Mouse (Mus musculus) testis, adult 2 months (tissue): ENCODE data around the gene Ncapd2. TPM values are rescaled to one million over a fixed set of nuclear protein-coding genes. Genes with fewer than 3 reads are reported as not detected.

Experiments
- H3K27ac ChIP-seq: fragments of 200-500 bp; 2 replicates; pipeline ENCODE4 v1.5.1; 2012; ENCODE audit warnings: low read depth, low read length; ENCODE audit not compliant: control insufficient read depth, insufficient read depth
- H3K27me3 ChIP-seq: fragments of 200-500 bp; 2 replicates; pipeline ENCODE4 v1.6.1; 2012; ENCODE audit warnings: mild to moderate bottlenecking, low read length, moderate library complexity; ENCODE audit not compliant: control insufficient read depth, insufficient read depth
- H3K36me3 ChIP-seq: fragments of 200-500 bp; 2 replicates; pipeline ENCODE4 v1.6.1; 2012; ENCODE audit warnings: mild to moderate bottlenecking, low read length; ENCODE audit not compliant: control insufficient read depth, insufficient read depth
- H3K4me1 ChIP-seq: fragments of 200-500 bp; 2 replicates; pipeline ENCODE4 v1.6.1; 2012; ENCODE audit warnings: low read length; ENCODE audit not compliant: control insufficient read depth, insufficient read depth
- H3K4me3 ChIP-seq: fragments of 200-500 bp; 2 replicates; pipeline ENCODE4 v1.5.1; 2012; ENCODE audit warnings: low read depth, mild to moderate bottlenecking, low read length, moderate library complexity, mixed read lengths; ENCODE audit not compliant: control insufficient read depth
- CTCF ChIP-seq: fragments of 200-500 bp; IDR thresholded peaks from 2 replicates; pipeline ENCODE4 v1.5.1; 2012; ENCODE audit warnings: low read depth, mild to moderate bottlenecking, inconsistent platforms, low read length, moderate library complexity; ENCODE audit not compliant: control insufficient read depth, insufficient read depth, insufficient replicate concordance
- POLR2A ChIP-seq: fragments of 200-500 bp; IDR thresholded peaks from 2 replicates; pipeline ENCODE4 v1.6.1; 2012; ENCODE audit warnings: low read depth, mild to moderate bottlenecking, inconsistent platforms, low read length, moderate library complexity; ENCODE audit not compliant: control insufficient read depth
- polyA plus RNA-seq: library from polyadenylated mRNA; depleted of rRNA; stranded (reverse); fragments of >200 nt; gene quantifications from 2 replicates; pipeline ENCODE4 v1.2.3, GENCODE M21; 2012

Ncapd2 gene
- polyA plus RNA-seq, 1 experiment: 100 TPM

DNA sequence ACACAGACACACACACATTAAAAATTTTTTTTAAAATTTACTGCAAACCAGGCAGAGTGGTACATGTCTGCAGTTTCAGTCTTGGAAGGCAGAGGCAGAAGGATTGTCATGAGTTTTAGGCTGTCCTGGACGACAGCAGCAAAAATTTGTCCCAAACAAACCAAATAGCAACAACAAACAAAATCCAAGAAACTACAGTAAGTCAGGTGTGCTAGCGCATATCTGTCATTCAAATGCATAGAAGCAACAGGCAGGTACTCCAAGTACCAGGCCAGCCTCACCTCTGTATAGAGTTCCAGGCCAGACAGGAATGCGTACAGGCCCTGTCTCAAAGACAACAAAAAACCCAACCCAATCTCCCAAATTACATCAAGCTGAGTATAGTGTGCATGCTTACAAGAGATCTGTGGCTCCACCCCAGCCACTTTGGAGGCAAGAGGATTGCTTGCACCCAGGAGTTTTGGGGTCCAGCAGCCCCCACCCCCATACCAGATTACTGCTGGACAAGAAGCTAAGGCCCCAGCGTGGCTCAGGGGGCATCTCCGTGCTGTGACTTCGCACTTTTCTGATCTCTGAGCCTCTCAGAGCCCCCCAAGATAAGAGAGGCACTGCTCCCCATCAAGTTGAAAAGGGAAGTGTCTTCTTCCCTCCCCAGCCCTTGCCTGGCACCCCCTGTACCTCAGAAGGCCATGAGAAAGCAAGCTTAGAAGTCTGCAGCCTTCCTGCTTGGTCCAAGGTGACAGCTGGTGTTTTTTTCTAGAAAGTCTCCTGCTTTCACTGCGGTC is 31.5 kb downstream of the Ncapd2 start:
- Histone ChIP-seq H3K36me3 (peaks cover 3% of the 10 kb centered on the region), H3K4me1 (peaks cover 11% of the 10 kb centered on the region), H3K4me3 (no peak overlapping the region)

GRCm38 (mm10) chr6:125158944-125159492 is 32.5 kb downstream of the Ncapd2 start:
- Histone ChIP-seq H3K36me3 (peaks cover 3% of the 10 kb centered on the region), H3K4me1 (peaks cover 4% of the 10 kb centered on the region), H3K4me3 (no peak overlapping the region), H3K27me3 (no peaks in the 10 kb centered on the region), H3K27ac (no peak overlapping the region; the same call in 1 of the 2 replicates)
- no peak for TF ChIP-seq CTCF
- TF ChIP-seq POLR2A: no peak

More for the DNA sequence above, 31.5 kb downstream of the Ncapd2 start:
- H3K27ac ChIP-seq: peak overlapping the region; percentile 33; the same call in 1 of the 2 replicates
- no peaks in the 10 kb centered on the region for H3K27me3 ChIP-seq
- TF ChIP-seq CTCF (no peak), POLR2A (no peak)

DNA sequence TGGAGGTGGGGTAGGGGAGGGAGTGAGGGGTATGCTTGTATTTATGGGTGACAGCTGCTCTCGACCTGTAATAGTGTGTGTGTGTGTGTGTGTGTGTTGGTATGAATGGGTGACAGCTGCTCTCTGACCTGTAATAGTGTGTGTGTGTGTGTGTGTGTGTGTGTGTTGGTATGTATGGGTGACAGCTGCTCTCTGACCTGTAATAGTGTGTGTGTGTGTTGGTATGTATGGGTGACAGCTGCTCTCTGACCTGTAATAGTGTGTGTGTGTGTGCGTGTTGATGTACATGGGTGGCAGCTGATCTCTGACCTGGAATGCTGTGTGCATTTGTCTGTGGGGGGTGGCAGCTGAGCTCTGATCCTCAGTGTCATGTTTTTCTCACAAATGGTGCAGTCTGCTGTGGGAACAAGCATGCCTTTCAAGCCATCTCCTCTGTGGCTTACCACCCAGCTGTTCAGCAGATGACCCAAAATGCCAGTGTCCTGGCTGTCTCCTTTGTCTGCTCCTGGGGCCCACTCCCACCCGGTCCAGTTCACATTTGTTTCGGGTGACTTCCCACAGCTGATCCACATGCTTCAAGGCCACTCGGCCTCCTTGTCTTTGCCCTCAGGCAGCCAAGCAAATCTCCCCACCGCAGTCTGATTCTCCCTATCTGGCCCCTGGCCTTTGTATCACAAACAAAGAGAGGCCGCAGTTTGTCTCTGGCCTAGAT is 34.4 kb downstream of the Ncapd2 start:
- no peaks in the 10 kb centered on the region for H3K4me1 ChIP-seq
- H3K27ac ChIP-seq: no peak overlapping the region

GRCm38 (mm10) chr6:125156491-125156890 is 35.0 kb downstream of the Ncapd2 start:
- Histone ChIP-seq H3K4me1 (no peaks in the 10 kb centered on the region), H3K27ac (no peak overlapping the region), H3K4me3 (no peak overlapping the region), H3K27me3 (no peaks in the 10 kb centered on the region), H3K36me3 (peaks cover 2% of the 10 kb centered on the region)
- TF ChIP-seq POLR2A (no peak), CTCF (no peak)

More for the DNA sequence above, 34.4 kb downstream of the Ncapd2 start:
- TF ChIP-seq CTCF: no peak
- no peak for TF ChIP-seq POLR2A
- H3K36me3 ChIP-seq: peaks cover 3% of the 10 kb centered on the region
- H3K27me3 ChIP-seq: no peaks in the 10 kb centered on the region
- no peak overlapping the region for H3K4me3 ChIP-seq

GRCm38 (mm10) chr6:125155262-125155661 is 36.2 kb downstream of the Ncapd2 start:
- H3K4me3 ChIP-seq: no peak overlapping the region
- H3K27ac ChIP-seq: no peak overlapping the region
- TF ChIP-seq CTCF (no peak), POLR2A (no peak)
- no peaks in the 10 kb centered on the region for H3K4me1 ChIP-seq
- no peaks in the 10 kb centered on the region for H3K27me3 ChIP-seq
- peaks cover 3% of the 10 kb centered on the region for H3K36me3 ChIP-seq

DNA sequence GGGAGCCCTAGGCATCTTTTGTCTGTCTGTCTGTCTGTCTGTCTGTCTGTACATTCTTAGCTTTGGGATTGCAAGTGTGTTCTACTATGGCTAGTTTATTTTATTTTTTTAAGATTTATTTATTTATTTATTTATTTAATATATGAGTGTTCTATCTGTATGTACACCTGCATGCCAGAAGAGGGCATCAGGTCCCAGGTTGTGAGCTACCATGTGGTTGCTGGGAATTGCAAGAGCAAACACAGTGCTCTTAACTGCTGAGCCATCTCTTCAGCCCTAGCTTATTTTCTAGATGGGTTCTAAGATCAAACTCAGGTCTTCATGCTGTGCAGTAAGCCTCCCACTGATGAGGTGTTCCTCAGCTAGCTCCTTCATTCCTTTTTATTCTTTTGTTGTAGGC is 37.0 kb downstream of the Ncapd2 start:
- TF ChIP-seq POLR2A (no peak), CTCF (no peak)
- H3K27me3 ChIP-seq: no peaks in the 10 kb centered on the region
- peaks cover 2% of the 10 kb centered on the region for H3K4me1 ChIP-seq
- no peak overlapping the region for H3K4me3 ChIP-seq
- H3K27ac ChIP-seq: no peak overlapping the region
- H3K36me3 ChIP-seq: peaks cover 2% of the 10 kb centered on the region

DNA sequence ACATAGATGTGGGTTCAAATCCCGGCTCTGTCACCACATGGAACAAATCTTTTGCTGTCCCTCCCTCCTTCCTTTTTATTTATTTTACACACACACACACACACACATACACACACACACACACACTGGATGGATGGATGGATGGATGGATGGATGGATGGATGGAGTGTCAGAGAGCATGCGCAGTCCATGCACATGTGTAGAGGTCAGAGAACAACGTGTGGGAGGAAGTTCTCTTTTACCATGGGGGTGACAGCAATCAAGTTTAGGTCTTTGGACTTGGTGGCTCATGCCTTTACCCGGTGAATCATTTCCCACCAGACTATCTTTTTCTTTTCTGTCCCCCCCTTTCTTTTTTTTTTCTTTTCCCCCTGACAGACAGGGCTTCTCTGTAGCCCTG is 37.8 kb downstream of the Ncapd2 start:
- Histone ChIP-seq H3K4me1 (peaks cover 5% of the 10 kb centered on the region), H3K27ac (no peak overlapping the region), H3K36me3 (peaks cover 2% of the 10 kb centered on the region), H3K27me3 (no peaks in the 10 kb centered on the region), H3K4me3 (no peak overlapping the region)
- no peak for TF ChIP-seq CTCF
- TF ChIP-seq POLR2A: no peak
